Mouse (Mus musculus) lung, adult 18-20 months (tissue): ENCODE data around the gene Mageb18.
"Not testable (repeated sequence)": the region's sequence is repeated elsewhere in the genome, so short reads cannot be mapped to it uniquely, and the experiment has no call there.

Source experiments
- DNase-seq, 2 experiments: peaks; one replicate each; pipeline ENCODE4 v3.0.0; 2022; ENCODE audit warnings: mixed read lengths in 2 of 2

Gene Mageb18

DNA sequence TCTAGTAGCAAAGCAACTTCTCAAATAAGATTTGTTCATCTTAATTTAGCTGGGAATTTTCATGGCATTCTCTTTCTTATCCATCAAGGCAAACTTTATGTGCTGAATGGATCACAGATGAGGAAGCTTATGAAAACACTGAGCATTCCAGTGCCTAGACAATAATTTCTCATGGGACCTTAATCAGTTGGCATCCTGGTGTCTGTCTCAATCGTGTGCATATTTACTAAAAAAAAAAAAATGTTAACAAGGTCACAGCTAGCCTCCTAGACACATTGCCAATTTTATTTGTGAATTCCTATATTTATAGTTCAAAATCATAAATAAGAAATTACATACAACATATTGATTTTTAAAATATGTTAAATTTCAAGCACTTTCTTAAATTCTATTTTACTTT, at the start of gene Mageb18:
Gene Mageb18 (minus strand): TSS at position 101 of the 400 bp plus-strand sequence.
- DNase-seq = no peak

DNA sequence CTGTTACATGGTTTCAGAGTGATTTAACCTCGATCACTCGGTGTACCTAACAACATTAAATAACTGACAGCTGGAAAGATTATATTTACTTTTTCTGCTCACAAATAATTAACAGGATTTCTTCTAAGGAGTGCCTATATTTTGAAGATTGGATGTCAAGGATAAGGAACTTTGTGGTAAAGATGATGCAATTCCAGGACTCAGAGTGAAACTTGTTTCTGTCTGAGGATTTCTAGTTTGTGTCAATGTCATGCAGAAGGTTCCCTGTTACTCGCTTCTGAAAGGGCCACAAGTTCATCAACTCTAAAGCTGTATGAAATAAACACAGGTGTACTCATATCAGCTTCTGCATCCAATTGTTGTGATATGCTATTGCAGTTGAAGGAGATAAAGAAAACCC, 13.4 kb upstream of the Mageb18 start:
- DNase-seq = no peak

DNA sequence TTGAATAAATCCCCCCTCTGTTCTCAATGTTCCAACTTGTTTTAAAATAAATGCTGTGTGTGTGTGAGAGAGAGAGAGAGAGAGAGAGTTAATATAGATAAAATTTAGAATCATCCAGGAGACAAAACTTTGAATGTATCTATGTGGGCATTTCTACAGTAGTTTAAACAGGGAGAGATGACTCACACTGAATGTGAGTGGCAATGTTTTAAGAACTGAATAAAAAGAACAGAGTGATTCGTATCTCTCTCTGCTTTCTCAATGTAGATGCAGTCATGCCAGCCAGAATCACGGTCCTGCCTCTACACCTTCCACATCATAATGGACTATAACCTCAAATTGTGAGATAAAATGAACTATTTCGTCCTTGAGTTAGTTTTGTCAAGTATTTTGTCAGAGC, 11.1 kb upstream of the Mageb18 start:
- no peak for DNase-seq

DNA sequence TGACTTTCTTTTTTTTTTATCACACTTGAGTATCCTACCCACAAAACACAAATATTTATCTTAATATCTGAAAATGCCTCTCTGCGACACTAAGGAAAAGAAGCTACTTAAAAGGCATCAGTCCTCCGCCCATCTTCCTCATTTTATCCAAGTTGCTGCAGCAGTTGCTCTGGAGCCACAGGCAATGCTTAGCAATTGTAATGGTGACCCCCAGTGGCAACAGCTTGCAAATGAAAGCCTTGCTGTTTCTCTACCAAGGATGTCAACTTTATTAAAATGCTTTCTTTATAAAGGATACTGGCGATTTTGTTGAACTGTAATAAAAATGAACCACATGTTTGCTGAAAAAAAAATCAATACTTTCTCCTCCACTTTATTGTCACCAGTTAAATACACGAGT, 2.0 kb downstream of the Mageb18 start:
- DNase-seq = no peak

DNA sequence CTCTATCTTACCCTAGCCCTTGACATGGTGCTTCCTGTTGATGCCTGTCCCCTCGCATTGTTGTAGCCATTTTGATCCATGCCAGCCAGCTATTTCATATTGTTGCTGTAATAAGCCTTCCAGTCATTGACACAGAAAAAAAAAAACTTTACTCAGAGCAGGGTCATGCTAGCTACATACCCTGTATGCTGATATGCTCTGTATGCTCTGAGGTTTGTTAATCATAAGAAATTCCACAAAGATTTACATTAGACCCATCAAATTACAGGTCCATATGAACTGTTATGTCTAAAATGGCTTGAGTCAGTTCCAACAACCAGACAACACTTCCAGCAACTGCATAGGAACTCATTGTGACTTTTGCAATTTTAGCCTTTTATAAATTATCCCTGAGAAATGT, 71.5 kb downstream of the Mageb18 start:
- no peak for DNase-seq

DNA sequence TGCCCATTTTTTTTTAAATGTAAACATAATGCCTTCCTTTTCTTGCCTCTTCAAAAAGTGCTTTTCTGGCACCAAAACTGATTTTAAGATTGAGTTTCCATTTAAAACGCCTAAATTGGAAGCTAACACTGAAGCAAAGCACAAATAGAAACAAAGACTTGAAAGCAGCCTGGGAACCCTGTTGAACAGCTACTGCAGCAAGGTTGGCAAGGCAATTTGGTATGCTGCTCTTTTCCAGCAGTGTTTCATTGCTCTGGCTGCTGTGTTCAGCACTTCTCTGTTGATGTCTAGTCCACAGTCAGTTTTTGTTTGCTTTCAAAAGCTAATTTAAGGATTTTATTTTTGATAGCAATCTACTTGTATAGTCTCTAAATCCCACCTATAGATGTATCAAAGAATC, 101.1 kb downstream of the Mageb18 start:
- no peak for DNase-seq

DNA sequence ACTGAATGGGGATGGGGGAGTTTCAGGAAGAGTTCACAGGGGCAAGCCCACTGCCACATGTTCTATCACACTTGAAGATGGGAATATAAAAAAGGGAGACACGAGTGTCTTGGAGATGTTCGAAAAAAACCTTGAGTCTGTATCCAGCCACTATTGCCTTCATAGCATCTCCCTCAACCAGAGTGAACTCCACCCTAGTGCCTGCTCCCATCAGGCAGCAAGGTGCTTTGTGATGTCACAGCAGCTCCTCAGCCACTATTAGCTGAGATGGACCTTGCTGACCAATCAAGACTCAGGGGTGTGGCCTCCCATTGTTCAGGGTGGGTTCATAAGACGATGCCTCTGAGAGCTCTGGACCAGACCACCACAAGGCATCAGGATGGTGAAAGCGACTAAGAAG, 109.7 kb downstream of the Mageb18 start, which contains the start of gene Gm5941:
Gene Gm5941 (plus strand): TSS at position 301 of the 400 bp plus-strand sequence.
- DNase-seq = not testable (repeated sequence)

DNA sequence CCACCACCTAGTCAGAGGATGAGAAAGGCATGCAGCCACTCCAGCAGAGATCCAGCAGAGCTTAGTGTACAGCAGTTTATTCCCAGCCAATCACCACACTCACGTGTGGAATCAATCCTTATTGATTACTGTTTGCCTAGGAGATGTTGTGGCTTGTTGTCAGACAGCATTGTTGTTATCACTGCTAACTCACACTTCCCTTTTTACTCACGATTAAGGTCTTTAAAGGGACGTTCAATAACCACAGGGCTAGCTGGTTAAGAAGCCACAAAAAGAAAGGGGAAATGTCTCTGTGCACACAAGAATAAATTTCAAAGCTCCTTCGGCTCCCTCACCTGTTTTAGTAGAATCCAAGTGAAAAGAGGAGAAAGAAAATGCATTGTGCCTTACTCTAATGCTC, 134.6 kb downstream of the Mageb18 start:
- no peak for DNase-seq

DNA sequence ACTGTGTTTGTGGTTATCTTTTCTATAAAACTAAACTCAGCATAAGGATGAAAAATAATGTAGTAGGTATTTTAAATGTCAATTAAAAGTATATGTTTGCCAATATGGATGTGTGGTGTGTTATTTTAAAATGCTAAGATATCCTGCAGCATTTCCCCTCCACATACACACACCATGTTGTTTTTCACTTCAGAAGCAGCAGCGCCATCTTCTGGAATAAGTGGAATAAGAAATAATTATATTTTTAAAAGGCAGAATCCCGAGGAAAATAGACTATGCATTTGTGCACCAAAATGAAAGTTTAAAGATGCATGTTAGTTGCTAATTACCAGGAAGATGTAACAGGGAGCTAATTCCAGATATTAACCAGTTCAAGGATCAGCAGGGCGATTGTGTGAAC, 138.9 kb downstream of the Mageb18 start:
- no peak for DNase-seq

DNA sequence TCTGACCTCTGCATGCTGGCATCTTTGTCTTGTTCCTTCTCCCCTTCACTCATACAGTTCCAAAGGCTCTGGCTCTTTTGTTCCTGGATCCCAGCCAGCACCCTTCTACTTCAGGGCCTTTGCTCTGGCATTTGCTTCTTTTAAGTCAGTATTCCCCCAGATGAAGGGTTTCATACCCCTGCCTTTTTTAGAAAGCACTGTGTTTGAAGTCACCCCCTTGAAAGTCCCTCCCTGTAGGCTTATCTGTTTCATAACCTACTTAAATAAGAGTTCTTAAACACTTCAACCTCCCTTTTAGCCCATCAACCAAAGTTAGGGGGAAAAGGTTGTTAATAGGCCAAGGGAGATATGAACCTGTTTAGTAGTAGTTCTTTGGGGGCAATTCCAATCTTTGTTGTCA, 212.0 kb downstream of the Mageb18 start:
- DNase-seq = peak in 1 of 2 experiments; percentile 0

DNA sequence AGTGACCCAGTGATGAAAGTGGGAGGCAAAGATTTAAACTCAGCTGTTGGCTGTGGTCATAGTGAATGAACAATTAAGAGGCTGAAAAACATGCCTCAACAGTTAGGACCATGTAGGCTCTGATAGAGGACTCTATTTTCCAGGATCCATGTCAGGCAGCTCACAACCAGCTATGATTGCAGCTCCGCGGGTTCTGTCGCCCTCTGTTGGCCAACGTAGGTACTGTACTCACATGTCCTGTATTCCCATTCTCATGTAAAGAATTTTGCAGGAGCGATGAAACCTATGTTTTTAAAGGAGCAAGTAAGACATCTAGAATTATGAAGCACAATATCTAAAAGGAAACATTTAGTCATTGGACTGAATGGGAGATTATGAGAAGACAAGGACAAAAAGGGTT, 256.4 kb downstream of the Mageb18 start:
- peak; percentile 2 to 19 for DNase-seq

DNA sequence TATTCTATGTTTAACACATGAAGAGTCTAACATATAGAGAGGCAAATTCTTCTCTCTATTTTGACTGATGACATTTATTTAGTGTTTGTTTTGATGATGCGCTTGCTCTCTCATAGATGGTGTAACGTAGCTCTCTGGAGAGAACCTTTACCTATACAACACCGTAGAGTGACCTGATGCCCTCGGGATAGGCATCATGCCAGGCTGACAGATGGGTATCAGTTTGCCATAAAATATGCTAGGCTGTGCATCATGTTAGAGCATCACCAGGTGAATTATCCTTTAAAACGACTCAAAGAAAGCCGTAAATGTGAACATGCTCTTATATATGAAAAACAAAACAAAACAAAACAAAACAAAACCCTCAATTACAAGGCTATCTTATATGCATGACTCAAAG, 258.5 kb downstream of the Mageb18 start:
- DNase-seq = no peak

DNA sequence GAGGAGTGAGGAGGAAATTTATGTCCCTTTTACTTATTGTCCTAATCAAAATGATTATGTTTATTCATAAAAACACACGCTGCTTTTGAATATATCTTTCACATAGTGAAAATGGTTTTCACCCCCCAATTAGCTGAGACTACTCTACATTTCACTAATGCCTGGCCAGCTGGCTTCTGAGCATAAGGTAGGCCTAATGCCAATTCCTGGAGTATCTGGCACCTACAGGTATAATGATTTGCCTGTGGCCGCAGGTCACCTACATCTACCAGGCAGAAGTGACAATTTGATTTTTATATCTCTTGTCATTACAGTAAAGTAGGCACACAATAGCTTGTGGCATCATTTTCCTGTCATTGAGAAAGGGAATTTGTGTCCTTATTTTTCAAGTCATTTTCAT, 259.8 kb downstream of the Mageb18 start:
- DNase-seq = no peak

DNA sequence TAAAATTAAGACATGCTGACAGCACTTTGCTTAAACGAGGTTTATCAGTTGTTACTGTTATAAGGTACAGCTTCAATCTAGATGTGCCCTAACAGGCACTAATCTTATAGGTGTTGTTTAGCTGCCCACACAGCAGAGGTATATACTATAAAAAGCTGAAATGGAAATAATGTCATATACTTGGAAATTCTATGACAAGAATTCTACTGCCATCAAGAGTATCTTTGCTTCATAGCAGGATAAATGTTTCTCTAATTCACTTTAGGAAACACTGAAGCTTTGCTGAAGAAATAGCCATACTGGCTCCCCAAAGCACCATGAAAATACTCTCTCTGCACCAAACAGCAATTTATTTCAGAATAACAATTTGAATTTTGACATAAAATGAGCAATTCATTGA, 265.9 kb downstream of the Mageb18 start:
- no peak for DNase-seq

DNA sequence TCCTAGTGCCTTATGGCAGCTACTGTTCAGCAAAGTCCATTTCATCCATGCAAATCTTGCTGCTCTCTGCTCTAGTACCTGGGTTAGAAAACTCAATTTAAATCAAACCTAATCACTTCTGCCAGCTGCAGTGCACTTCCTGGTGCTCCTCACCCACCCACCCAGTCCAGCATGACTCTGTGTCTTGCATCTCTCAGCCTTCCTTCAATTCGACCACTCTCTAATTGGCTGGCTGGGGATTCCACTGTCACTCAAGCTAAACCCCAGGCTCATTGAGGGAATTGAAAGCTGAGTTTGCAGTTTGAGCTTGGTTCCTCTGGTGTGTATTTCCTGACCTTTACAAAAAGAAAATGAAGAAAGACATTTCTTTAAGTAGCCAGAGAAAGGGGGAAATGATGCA, 275.8 kb downstream of the Mageb18 start:
- no peak for DNase-seq

DNA sequence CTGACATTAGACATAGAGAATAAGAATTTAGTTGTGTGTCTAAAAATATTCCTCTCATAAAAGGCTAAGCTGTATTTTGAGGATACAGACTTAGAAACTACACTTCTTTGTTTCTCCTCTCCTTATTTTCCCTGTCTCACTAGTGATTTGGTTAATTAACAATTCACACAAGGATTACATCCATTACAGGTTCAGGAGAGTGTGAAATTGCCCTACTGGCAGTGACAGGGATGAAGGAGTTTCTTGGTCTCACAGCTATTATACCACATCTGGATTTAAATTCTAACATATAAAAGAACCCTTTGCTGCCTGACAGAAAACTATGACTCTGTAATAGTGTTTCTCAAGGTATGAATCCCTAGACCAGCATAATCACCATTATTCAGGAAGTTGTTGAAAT, 318.8 kb downstream of the Mageb18 start:
- no peak for DNase-seq
